Mouse (Mus musculus): ENCODE data around the gene Cox15. TPM values are rescaled to one million over a fixed set of nuclear protein-coding genes. Genes with fewer than 3 reads are reported as not detected.

Cox15 gene
- polyA plus RNA-seq (2016; fragmentation: Nextera tagmentation; extraction: Ambion mirVana) = 12.8 and 13.6 TPM in 2 replicates

DNA sequence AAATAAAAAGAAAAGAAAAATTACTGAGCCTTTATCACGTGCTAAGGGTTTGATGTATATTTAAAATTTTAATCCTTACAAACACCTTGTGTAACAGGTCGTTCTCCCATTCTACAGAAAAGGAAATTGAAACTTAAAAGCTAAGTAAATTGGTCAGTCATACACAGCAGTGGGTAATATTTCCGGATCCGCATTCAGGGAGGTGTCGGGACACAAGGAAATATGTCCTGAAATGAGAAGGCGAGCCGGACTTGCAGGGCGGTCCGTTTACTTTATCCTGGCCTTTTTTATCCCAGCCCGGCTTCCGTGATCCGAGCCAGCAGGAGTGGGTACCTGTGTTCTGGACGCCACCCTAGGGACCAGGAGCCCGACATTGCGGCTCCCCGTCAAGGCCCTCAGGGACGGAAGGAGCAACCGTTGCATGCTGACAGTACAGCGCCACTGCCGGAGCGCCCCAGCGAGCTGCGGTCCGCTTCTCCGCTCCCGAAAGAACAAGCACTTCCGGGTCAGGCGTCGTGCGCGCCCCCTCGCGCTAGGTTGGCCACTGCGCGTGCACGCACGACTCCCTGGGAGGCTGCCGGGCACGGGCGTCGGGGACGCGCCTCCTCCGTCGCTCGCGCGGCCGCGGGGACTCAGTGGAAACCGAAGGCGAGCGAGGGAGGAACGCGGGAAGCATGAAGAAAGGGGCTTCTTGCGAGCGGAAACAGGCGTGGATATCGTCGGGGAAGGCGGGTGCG, at the start of gene Cox15, which contains the start of gene Cutc:
Gene Cox15 (minus strand): TSS at position 512 of the 737 bp plus-strand sequence.
Gene Cutc (plus strand): TSS at position 508 of the 737 bp plus-strand sequence.
- Histone ChIP-seq H3K9me3 (no peaks in the 10 kb centered on the region), H3K4me2 (replicated peaks) (peak within 1 kb of the TSS; percentile 62), H3K36me3 (peaks cover 27% of the 10 kb centered on the region), H3K4me3 (peak within 1 kb of the TSS; percentile 70), H3K27ac (replicated peaks) (peak within 1 kb of the TSS; percentile 95), H3K9ac (replicated peaks) (peak within 1 kb of the TSS; percentile 74), H3K27me3 (no peaks in the 10 kb centered on the region), H3K4me1 (peaks cover 10% of the 10 kb centered on the region)
- peak; percentile 92 for ATAC-seq (ENCODE audit: low FRiP score, low read depth)
- WGBS = under 1% methylated on average over 62 of the region's 62 CpGs

- H3K9me3 ChIP-seq = no peaks in the 10 kb centered on the region
- no peaks in the 10 kb centered on the region for H3K36me3 ChIP-seq
- WGBS = 85% methylated on average over 9 of the region's 9 CpGs
- no peak overlapping the region for H3K4me3 ChIP-seq
- no peak overlapping the region for H3K4me2 ChIP-seq (replicated peaks)
- no peaks in the 10 kb centered on the region for H3K4me1 ChIP-seq
- no peak overlapping the region for H3K27ac ChIP-seq (replicated peaks)
- H3K27me3 ChIP-seq = no peaks in the 10 kb centered on the region
- no peak for ATAC-seq (ENCODE audit: low FRiP score, low read depth)
- no peak overlapping the region for H3K9ac ChIP-seq (replicated peaks)
Observed at GRCm38 (mm10) chr19:43801427-43802051, 48.7 kb upstream of the Cox15 start.

- Histone ChIP-seq H3K4me3 (no peak overlapping the region), H3K9ac (replicated peaks) (no peak overlapping the region), H3K27me3 (no peaks in the 10 kb centered on the region), H3K27ac (replicated peaks) (no peak overlapping the region), H3K9me3 (no peaks in the 10 kb centered on the region), H3K36me3 (no peaks in the 10 kb centered on the region), H3K4me2 (replicated peaks) (no peak overlapping the region), H3K4me1 (no peaks in the 10 kb centered on the region)
- 79% methylated on average over 5 of the region's 5 CpGs for WGBS
- ATAC-seq (ENCODE audit: low FRiP score, low read depth) = no peak
Observed at GRCm38 (mm10) chr19:43797216-43797615, 44.4 kb upstream of the Cox15 start.

GRCm38 (mm10) chr19:43795511-43795910, 42.7 kb upstream of the Cox15 start:
- no peak overlapping the region for H3K27ac ChIP-seq (replicated peaks)
- no peaks in the 10 kb centered on the region for H3K9me3 ChIP-seq
- H3K27me3 ChIP-seq = no peaks in the 10 kb centered on the region
- ATAC-seq (ENCODE audit: low FRiP score, low read depth) = no peak
- no peak overlapping the region for H3K4me3 ChIP-seq
- no peaks in the 10 kb centered on the region for H3K36me3 ChIP-seq
- H3K4me1 ChIP-seq = no peaks in the 10 kb centered on the region
- no peak overlapping the region for H3K4me2 ChIP-seq (replicated peaks)
- 85% methylated on average over 8 of the region's 8 CpGs for WGBS
- H3K9ac ChIP-seq (replicated peaks) = no peak overlapping the region

GRCm38 (mm10) chr19:43793951-43794350, 41.2 kb upstream of the Cox15 start:
- no peak overlapping the region for H3K4me3 ChIP-seq
- H3K36me3 ChIP-seq = no peaks in the 10 kb centered on the region
- H3K27me3 ChIP-seq = no peaks in the 10 kb centered on the region
- no peaks in the 10 kb centered on the region for H3K9me3 ChIP-seq
- WGBS = 80% methylated on average over 1 of the region's 1 CpGs
- H3K4me2 ChIP-seq (replicated peaks) = no peak overlapping the region
- no peak for ATAC-seq (ENCODE audit: low FRiP score, low read depth)
- H3K9ac ChIP-seq (replicated peaks) = no peak overlapping the region
- H3K4me1 ChIP-seq = no peaks in the 10 kb centered on the region
- H3K27ac ChIP-seq (replicated peaks) = no peak overlapping the region

GRCm38 (mm10) chr19:43792537-43792936, 39.7 kb upstream of the Cox15 start:
- 91% methylated on average over 4 of the region's 4 CpGs for WGBS
- H3K27ac ChIP-seq (replicated peaks) = no peak overlapping the region
- H3K9ac ChIP-seq (replicated peaks) = no peak overlapping the region
- H3K27me3 ChIP-seq = no peaks in the 10 kb centered on the region
- no peaks in the 10 kb centered on the region for H3K4me1 ChIP-seq
- no peak for ATAC-seq (ENCODE audit: low FRiP score, low read depth)
- H3K4me3 ChIP-seq = no peak overlapping the region
- H3K4me2 ChIP-seq (replicated peaks) = no peak overlapping the region
- no peaks in the 10 kb centered on the region for H3K9me3 ChIP-seq
- H3K36me3 ChIP-seq = no peaks in the 10 kb centered on the region

- H3K9ac ChIP-seq (replicated peaks) = no peak overlapping the region
- H3K4me2 ChIP-seq (replicated peaks) = no peak overlapping the region
- H3K27ac ChIP-seq (replicated peaks) = no peak overlapping the region
- H3K27me3 ChIP-seq = no peaks in the 10 kb centered on the region
- no peaks in the 10 kb centered on the region for H3K9me3 ChIP-seq
- no peaks in the 10 kb centered on the region for H3K4me1 ChIP-seq
- ATAC-seq (ENCODE audit: low FRiP score, low read depth) = no peak
- no peaks in the 10 kb centered on the region for H3K36me3 ChIP-seq
- 94% methylated on average over 7 of the region's 7 CpGs for WGBS
- H3K4me3 ChIP-seq = no peak overlapping the region
Observed at GRCm38 (mm10) chr19:43789817-43790216, 37.0 kb upstream of the Cox15 start.

GRCm38 (mm10) chr19:43786249-43787026, 33.6 kb upstream of the Cox15 start:
- WGBS = 87% methylated on average over 13 of the region's 13 CpGs

DNA sequence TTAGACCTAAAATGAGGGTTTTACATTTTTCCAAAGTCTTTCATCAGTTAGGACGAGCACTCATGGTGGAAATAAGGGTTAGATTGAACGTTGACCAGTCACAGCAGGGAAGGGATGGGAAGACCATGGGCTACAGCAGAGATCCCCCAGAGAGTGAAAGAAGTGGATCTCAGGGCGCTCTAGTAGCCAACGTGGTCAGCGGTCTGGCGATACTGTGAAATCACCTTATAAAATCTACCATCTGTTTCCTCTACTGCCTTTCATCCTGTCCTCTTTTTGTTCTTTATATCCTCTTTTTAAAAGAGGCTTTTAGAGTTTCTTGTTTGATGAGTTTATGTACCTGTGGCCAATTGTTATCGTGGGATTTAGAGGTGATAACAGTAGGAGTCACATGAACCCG, 32.0 kb upstream of the Cox15 start:
- H3K9me3 ChIP-seq = no peaks in the 10 kb centered on the region
- H3K4me1 ChIP-seq = no peaks in the 10 kb centered on the region
- no peak for ATAC-seq (ENCODE audit: low FRiP score, low read depth)
- H3K36me3 ChIP-seq = no peaks in the 10 kb centered on the region
- no peak overlapping the region for H3K9ac ChIP-seq (replicated peaks)
- H3K27ac ChIP-seq (replicated peaks) = no peak overlapping the region
- no peak overlapping the region for H3K4me3 ChIP-seq
- no peaks in the 10 kb centered on the region for H3K27me3 ChIP-seq
- WGBS = 77% methylated on average over 8 of the region's 8 CpGs
- no peak overlapping the region for H3K4me2 ChIP-seq (replicated peaks)

More at GRCm38 (mm10) chr19:43786249-43787026, 33.6 kb upstream of the Cox15 start:
- Histone ChIP-seq H3K4me1 (no peaks in the 10 kb centered on the region), H3K4me3 (no peak overlapping the region), H3K27me3 (no peaks in the 10 kb centered on the region), H3K9ac (replicated peaks) (no peak overlapping the region), H3K9me3 (no peaks in the 10 kb centered on the region), H3K27ac (replicated peaks) (no peak overlapping the region), H3K4me2 (replicated peaks) (no peak overlapping the region), H3K36me3 (no peaks in the 10 kb centered on the region)
- no peak for ATAC-seq (ENCODE audit: low FRiP score, low read depth)

DNA sequence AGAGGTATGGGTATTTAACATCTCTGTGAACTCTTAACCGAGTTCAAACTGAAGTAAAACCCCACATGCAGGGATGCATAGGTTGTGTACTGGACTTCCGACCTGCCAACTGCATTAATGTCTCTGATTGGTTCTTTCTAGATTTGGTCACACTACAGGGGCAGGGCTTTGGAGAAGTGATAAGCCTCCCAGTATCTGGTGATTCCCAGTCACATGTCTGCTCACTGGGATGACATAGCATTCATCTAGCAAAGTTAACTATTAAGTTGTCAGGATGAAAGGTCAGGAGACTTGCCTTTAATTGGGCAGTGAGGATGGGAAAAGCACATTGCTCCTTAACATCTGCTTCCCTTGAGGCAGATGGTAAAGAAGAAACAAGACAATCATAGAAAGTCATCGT, 29.2 kb upstream of the Cox15 start, which contains the start of gene Abcc2:
Gene Abcc2 (plus strand): TSS at position 213 of the 400 bp plus-strand sequence.
- 78% methylated on average over 3 of the region's 3 CpGs for WGBS
- Histone ChIP-seq H3K27me3 (no peaks in the 10 kb centered on the region), H3K9me3 (no peaks in the 10 kb centered on the region), H3K4me1 (no peaks in the 10 kb centered on the region), H3K36me3 (no peaks in the 10 kb centered on the region), H3K27ac (replicated peaks) (no peak within 1 kb of the TSS), H3K4me2 (replicated peaks) (no peak within 1 kb of the TSS), H3K4me3 (no peak within 1 kb of the TSS), H3K9ac (replicated peaks) (no peak within 1 kb of the TSS)
- no peak for ATAC-seq (ENCODE audit: low FRiP score, low read depth)

DNA sequence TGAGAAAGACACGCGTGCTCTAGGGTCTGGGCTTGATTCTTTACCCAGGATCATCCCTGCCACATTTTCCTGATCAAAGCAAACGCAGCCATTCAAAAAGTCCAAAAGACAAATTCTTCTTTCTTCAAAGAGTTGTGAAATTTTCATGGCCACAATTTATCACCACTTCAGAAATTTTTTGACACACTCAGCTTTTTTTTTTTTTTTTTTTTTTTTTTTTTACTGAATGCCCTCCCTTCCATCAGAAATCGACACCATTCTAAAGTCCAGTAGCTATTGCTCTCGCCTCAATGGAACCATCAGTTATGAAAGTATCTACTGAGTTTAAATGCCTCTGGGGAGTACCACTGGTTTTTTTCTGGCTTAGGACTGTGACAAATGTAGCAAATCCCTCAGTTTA, 27.6 kb upstream of the Cox15 start:
- H3K4me2 ChIP-seq (replicated peaks) = no peak overlapping the region
- H3K4me1 ChIP-seq = no peaks in the 10 kb centered on the region
- no peaks in the 10 kb centered on the region for H3K9me3 ChIP-seq
- WGBS = 92% methylated on average over 5 of the region's 5 CpGs
- H3K36me3 ChIP-seq = no peaks in the 10 kb centered on the region
- no peak overlapping the region for H3K4me3 ChIP-seq
- no peaks in the 10 kb centered on the region for H3K27me3 ChIP-seq
- H3K9ac ChIP-seq (replicated peaks) = no peak overlapping the region
- H3K27ac ChIP-seq (replicated peaks) = no peak overlapping the region
- ATAC-seq (ENCODE audit: low FRiP score, low read depth) = no peak

DNA sequence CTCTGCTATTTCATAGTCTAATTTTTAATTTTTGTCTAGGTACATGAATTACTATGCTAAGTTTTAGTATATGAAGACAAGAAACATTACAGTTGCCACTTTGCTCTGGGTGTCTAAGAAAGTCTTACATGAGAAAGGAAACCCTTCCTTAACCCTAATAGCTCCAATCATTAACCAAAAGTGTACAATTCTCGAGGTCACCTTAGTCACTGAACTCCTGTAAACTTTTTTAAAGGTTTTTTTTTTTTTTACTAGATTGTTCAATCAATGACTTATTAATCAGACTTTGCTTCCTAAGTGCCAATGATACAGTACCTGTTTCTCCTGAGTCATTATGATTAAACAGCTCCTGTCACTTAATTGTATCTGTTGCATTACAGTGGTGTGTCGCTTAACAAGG, 24.5 kb upstream of the Cox15 start:
- H3K36me3 ChIP-seq = no peaks in the 10 kb centered on the region
- WGBS = 82% methylated on average over 2 of the region's 2 CpGs
- no peak for ATAC-seq (ENCODE audit: low FRiP score, low read depth)
- no peaks in the 10 kb centered on the region for H3K27me3 ChIP-seq
- H3K4me2 ChIP-seq (replicated peaks) = no peak overlapping the region
- H3K4me1 ChIP-seq = no peaks in the 10 kb centered on the region
- no peak overlapping the region for H3K9ac ChIP-seq (replicated peaks)
- H3K4me3 ChIP-seq = no peak overlapping the region
- H3K9me3 ChIP-seq = no peaks in the 10 kb centered on the region
- no peak overlapping the region for H3K27ac ChIP-seq (replicated peaks)

All from midbrain, embryonic 12.5 days (tissue).